Mouse (Mus musculus) CH12.LX (cell line): ENCODE data around the gene Mgat5. TPM values are rescaled to one million over a fixed set of nuclear protein-coding genes. Genes with fewer than 3 reads are reported as not detected.

Source experiments
- DNase-seq: peaks from one replicate; pipeline ENCODE4 v3.0.0-alpha.2; 2013; ENCODE audit errors: extremely low read depth
- H3K27ac ChIP-seq: 2 replicates; pipeline ENCODE4 v1.5.1; 2012; ENCODE audit warnings: low read depth, mild to moderate bottlenecking, control low read depth, moderate library complexity; ENCODE audit not compliant: insufficient read depth
- H3K27me3 ChIP-seq: replicated peaks from 2 replicates; pipeline ENCODE3; 2012; ENCODE audit warnings: inconsistent platforms
- H3K36me3 ChIP-seq, 2 experiments: replicated peaks in 1 of 2; 2 replicates each; pipeline versions ENCODE3 to v1.6.1; 2012; ENCODE audit warnings: inconsistent platforms in 1 of 2, low read length in 1 of 2, mild to moderate bottlenecking in 1 of 2, mixed read lengths in 1 of 2, moderate library complexity in 1 of 2; ENCODE audit not compliant: control insufficient read depth in 1 of 2, insufficient read depth in 1 of 2
- H3K4me1 ChIP-seq, 2 experiments: 2 replicates each; pipeline ENCODE4 v1.6.1; 2012; ENCODE audit warnings: inconsistent platforms in 1 of 2, moderate library complexity in 1 of 2; ENCODE audit not compliant: insufficient read depth in 2 of 2, control insufficient read depth in 1 of 2
- H3K4me2 ChIP-seq: 2 replicates; pipeline ENCODE4 v1.6.1; 2012; ENCODE audit warnings: low read depth, mild to moderate bottlenecking, control low read depth; ENCODE audit not compliant: poor library complexity, insufficient read depth, severe bottlenecking
- H3K4me3 ChIP-seq, 3 experiments: fragments of 150-350 bp in 1 of 3; sonication (generic) in 1 of 3; replicated peaks in 1 of 3; 2 replicates each; pipeline versions ENCODE3 to v1.5.1; 2011 to 2012; ENCODE audit warnings: low read depth in 2 of 3, low read length in 2 of 3, mild to moderate bottlenecking in 2 of 3, moderate library complexity in 2 of 3, control low read depth in 1 of 3, improper control_type of control experiment in 1 of 3, inconsistent platforms in 1 of 3, mixed read lengths in 1 of 3; ENCODE audit not compliant: poor library complexity in 1 of 3
- H3K79me2 ChIP-seq: replicated peaks from 2 replicates; pipeline ENCODE4 v1.6.1; 2012; ENCODE audit warnings: mild to moderate bottlenecking, moderate library complexity; ENCODE audit not compliant: control insufficient read depth, poor library complexity, insufficient read depth, severe bottlenecking; ENCODE audit errors: extremely low read depth
- H3K9ac ChIP-seq: 2 replicates; pipeline ENCODE4 v1.6.1; 2012; ENCODE audit warnings: low read depth, mild to moderate bottlenecking, control low read depth, moderate library complexity; ENCODE audit not compliant: insufficient read depth
- H3K9me3 ChIP-seq: replicated peaks from 2 replicates; pipeline ENCODE3; 2012; ENCODE audit warnings: low read length, inconsistent platforms, mixed read lengths
- BHLHE40 ChIP-seq: IDR thresholded peaks from 2 replicates; pipeline ENCODE4 v1.6.1; 2011; ENCODE audit warnings: mild to moderate bottlenecking, low read depth, low read length, improper control_type of control experiment
- CHD1 ChIP-seq: IDR thresholded peaks from 2 replicates; pipeline ENCODE4 v1.6.1; 2012; ENCODE audit warnings: low read depth, low read length, improper control_type of control experiment, inconsistent platforms
- E2F4 ChIP-seq: IDR thresholded peaks from 2 replicates; pipeline ENCODE4 v1.6.1; 2011; ENCODE audit warnings: low read depth, low read length, improper control_type of control experiment; ENCODE audit not compliant: insufficient replicate concordance
- EP300 ChIP-seq: IDR thresholded peaks from 2 replicates; pipeline ENCODE4 v1.6.1; 2011; ENCODE audit warnings: low read length, improper control_type of control experiment
- ETS1 ChIP-seq: conservative IDR thresholded peaks from 2 replicates; pipeline ENCODE4 v1.6.1; 2012; ENCODE audit warnings: low read depth, mild to moderate bottlenecking, inconsistent platforms, low read length, improper control_type of control experiment, moderate library complexity
- MAX ChIP-seq: IDR thresholded peaks from 2 replicates; pipeline ENCODE4 v1.6.1; 2011; ENCODE audit warnings: low read length, improper control_type of control experiment
- MAZ ChIP-seq: IDR thresholded peaks from 2 replicates; pipeline ENCODE4 v1.6.1; 2012; ENCODE audit warnings: low read depth, mild to moderate bottlenecking, inconsistent platforms, low read length, improper control_type of control experiment, moderate library complexity
- MEF2A ChIP-seq: IDR thresholded peaks from 2 replicates; pipeline ENCODE4 v1.6.1; 2014; ENCODE audit warnings: low read depth, mild to moderate bottlenecking, inconsistent platforms, low read length, improper control_type of control experiment, borderline replicate concordance
- MYC ChIP-seq: IDR thresholded peaks from 2 replicates; pipeline ENCODE4 v1.6.1; 2011; ENCODE audit warnings: low read depth, mild to moderate bottlenecking, improper control_type of control experiment, low read length
- NRF1 ChIP-seq: IDR thresholded peaks from 2 replicates; pipeline ENCODE4 v1.6.1; 2014; ENCODE audit warnings: low read depth, mild to moderate bottlenecking, inconsistent platforms, low read length, improper control_type of control experiment, moderate library complexity
- PAX5 ChIP-seq: IDR thresholded peaks from 2 replicates; pipeline ENCODE4 v1.6.1; 2012; ENCODE audit warnings: low read length, inconsistent platforms, mixed read lengths
- SIN3A ChIP-seq: IDR thresholded peaks from 2 replicates; pipeline ENCODE4 v1.6.1; 2012; ENCODE audit warnings: low read length, improper control_type of control experiment, inconsistent platforms
- SMC3 ChIP-seq: IDR thresholded peaks from 2 replicates; pipeline ENCODE4 v1.6.1; 2011; ENCODE audit warnings: low read depth, low read length, improper control_type of control experiment
- TBP ChIP-seq: conservative IDR thresholded peaks from 2 replicates; pipeline ENCODE4 v1.6.1; 2011; ENCODE audit warnings: low read depth, low read length, improper control_type of control experiment
- TCF12 ChIP-seq: IDR thresholded peaks from 2 replicates; pipeline ENCODE4 v1.6.1; 2014; ENCODE audit warnings: low read depth, mild to moderate bottlenecking, inconsistent platforms, low read length, improper control_type of control experiment
- USF2 ChIP-seq: conservative IDR thresholded peaks from 2 replicates; pipeline ENCODE4 v1.6.1; 2011; ENCODE audit warnings: low read depth, low read length, improper control_type of control experiment
- ZMIZ1 ChIP-seq: IDR thresholded peaks from 2 replicates; pipeline ENCODE4 v1.6.1; 2012; ENCODE audit warnings: low read depth, mild to moderate bottlenecking, inconsistent platforms, low read length, improper control_type of control experiment
- dilution Hi-C: fragments of 300-500 bp; cut with MboI; formaldehyde crosslinking; loops from 2 replicates; pipeline ENCODE4 v1.14.3; 2020; ENCODE audit warnings: low sequenced_read_pairs; ENCODE audit not compliant: extremely low pct_unique_long_range_greater_than_20kb, extremely low pct_ligation_motif_present
- in situ Hi-C: fragments of 300-500 bp; cut with MboI; formaldehyde crosslinking; loops from 3 replicates; pipeline ENCODE4 v1.14.3; 2019; ENCODE audit warnings: low sequenced_read_pairs, low pct_ligation_motif_present, low pct_unique_long_range_greater_than_20kb, mixed read lengths
- polyA plus RNA-seq: library from polyadenylated mRNA; unstranded; fragments of >175 nt; gene quantifications from 2 replicates; pipeline ENCODE4 v1.2.1, GENCODE M21; 2012; ENCODE audit warnings: low read depth; ENCODE audit not compliant: insufficient read length
- total RNA-seq, 2 experiments: library from RNA; depleted of rRNA; stranded (reverse); fragments of 300-350 nt in 1 of 2; fragments of >200 nt in 1 of 2; gene quantifications; 2 replicates each; pipeline ENCODE4 v1.2.3; 2012 to 2014

Gene Mgat5
- total and polyA plus RNA-seq, 3 experiments, result 5.9 to 8.8 (median 6.6) TPM

GRCm38 (mm10) chr1:127327773-127328172 is 123.0 kb downstream of the Mgat5 start:
- peaks cover 6% of the 10 kb centered on the region for H3K9me3 ChIP-seq
- in situ Hi-C loops (no loop called here), dilution Hi-C loops (no loop called here)

GRCm38 (mm10) chr1:127328354-127328875 is 123.6 kb downstream of the Mgat5 start:
- H3K9ac ChIP-seq, result no peak overlapping the region
- no peaks in the 10 kb centered on the region for H3K27me3 ChIP-seq
- no peak for DNase-seq
- TF ChIP-seq TBP, result no peak
- no peak for TF ChIP-seq USF2
- no peak for TF ChIP-seq ZMIZ1
- no peak for TF ChIP-seq MAZ
- no peak for TF ChIP-seq PAX5
- TF ChIP-seq ETS1, result no peak
- no peak for TF ChIP-seq BHLHE40
- TF ChIP-seq TCF12, result no peak
- no peak for TF ChIP-seq CHD1
- TF ChIP-seq SIN3A, result no peak
- TF ChIP-seq, all 38 proteins: peak for 0
- Histone ChIP-seq H3K4me2 (no peak overlapping the region), H3K9me3 (peaks cover 5% of the 10 kb centered on the region), H3K4me1 (no peaks in the 10 kb centered on the region), H3K36me3 (peaks cover 0 to 48% of the 10 kb centered on the region in 2 experiments), H3K79me2 (no peaks in the 10 kb centered on the region), H3K27ac (no peak overlapping the region), H3K4me3 (no peak overlapping the region)
- dilution Hi-C loops (no loop called here), in situ Hi-C loops (no loop called here)

More at GRCm38 (mm10) chr1:127327773-127328172, 123.0 kb downstream of the Mgat5 start:
- Histone ChIP-seq H3K27me3 (no peaks in the 10 kb centered on the region), H3K4me2 (no peak overlapping the region), H3K4me3 (no peak overlapping the region), H3K36me3 (peaks cover 0 to 53% of the 10 kb centered on the region in 2 experiments), H3K9ac (no peak overlapping the region), H3K4me1 (no peaks in the 10 kb centered on the region), H3K79me2 (no peaks in the 10 kb centered on the region)
- TF ChIP-seq NRF1 (no peak), MEF2A (no peak), PAX5 (no peak), TCF12 (no peak), MAX (no peak)
- TF ChIP-seq, all 38 proteins: peak for 0
- DNase-seq, result no peak
- no peak overlapping the region for H3K27ac ChIP-seq

- Histone ChIP-seq H3K27me3 (no peaks in the 10 kb centered on the region), H3K4me1 (no peaks in the 10 kb centered on the region), H3K79me2 (no peaks in the 10 kb centered on the region), H3K36me3 (peaks cover 0 to 35% of the 10 kb centered on the region in 2 experiments), H3K27ac (no peak overlapping the region), H3K9ac (no peak overlapping the region), H3K4me3 (no peak overlapping the region), H3K4me2 (no peak overlapping the region), H3K9me3 (no peaks in the 10 kb centered on the region)
- dilution Hi-C loops (no loop called here), in situ Hi-C loops (no loop called here)
- TF ChIP-seq E2F4 (no peak), NRF1 (no peak), EP300 (no peak), BHLHE40 (no peak), SMC3 (no peak), MYC (no peak), ZMIZ1 (no peak), SIN3A (no peak)
- no peak for DNase-seq
Observed at GRCm38 (mm10) chr1:127329810-127330209, 125.0 kb downstream of the Mgat5 start.
